Mouse (Mus musculus): Measurements from ENCODE around the gene Ogg1. TPM values are rescaled to one million over a fixed set of nuclear protein-coding genes. Genes with fewer than 3 reads are reported as not detected.

The Ogg1 gene
- polyA plus RNA-seq, 1 experiment from 2014 or later = 17.3 TPM

DNA sequence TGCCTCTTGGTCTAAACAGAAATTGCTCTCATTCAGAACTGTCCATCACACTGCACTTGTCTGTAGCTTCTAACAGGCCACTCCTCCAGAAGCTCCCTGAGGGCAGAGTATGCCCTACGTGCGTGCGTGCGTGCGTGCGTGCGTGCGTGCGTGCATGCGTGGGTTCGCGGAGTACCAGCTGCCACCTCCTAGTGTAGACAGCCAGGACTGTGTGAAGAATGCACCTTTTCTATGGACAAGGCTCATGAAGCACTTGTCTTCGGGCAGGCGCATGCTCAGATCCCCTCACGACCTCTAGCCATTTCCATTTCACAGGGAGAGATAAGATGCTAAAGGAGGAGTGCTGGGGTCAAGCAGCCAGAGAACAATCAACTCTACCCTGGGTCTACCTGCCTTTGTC is 37.4 kb upstream of the Ogg1 start:
- peaks cover 3% of the 10 kb centered on the region; the same call in 1 of the 2 replicates for H3K27me3 ChIP-seq (ENCODE audit: control insufficient read depth, insufficient read depth, low read length)
- H3K36me3 ChIP-seq (ENCODE audit: control insufficient read depth, insufficient read depth, low read length) = no peaks in the 10 kb centered on the region
- no peak overlapping the region for H3K4me2 ChIP-seq (replicated peaks; ENCODE audit: low read depth, low read length)
- no peak overlapping the region for H3K9ac ChIP-seq (ENCODE audit: low read depth, low read length)
- no peaks in the 10 kb centered on the region for H3K4me1 ChIP-seq (ENCODE audit: control insufficient read depth, insufficient read depth, low read length)
- ATAC-seq (ENCODE audit: low FRiP score, low TSS enrichment) = no peak
- 84% methylated on average over 15 of the region's 15 CpGs for WGBS
- H3K9me3 ChIP-seq (ENCODE audit: control insufficient read depth, low read length) = no peaks in the 10 kb centered on the region
- H3K4me3 ChIP-seq (ENCODE audit: low read length) = no peak overlapping the region
- no peak overlapping the region for H3K27ac ChIP-seq (ENCODE audit: low read depth, low read length)

DNA sequence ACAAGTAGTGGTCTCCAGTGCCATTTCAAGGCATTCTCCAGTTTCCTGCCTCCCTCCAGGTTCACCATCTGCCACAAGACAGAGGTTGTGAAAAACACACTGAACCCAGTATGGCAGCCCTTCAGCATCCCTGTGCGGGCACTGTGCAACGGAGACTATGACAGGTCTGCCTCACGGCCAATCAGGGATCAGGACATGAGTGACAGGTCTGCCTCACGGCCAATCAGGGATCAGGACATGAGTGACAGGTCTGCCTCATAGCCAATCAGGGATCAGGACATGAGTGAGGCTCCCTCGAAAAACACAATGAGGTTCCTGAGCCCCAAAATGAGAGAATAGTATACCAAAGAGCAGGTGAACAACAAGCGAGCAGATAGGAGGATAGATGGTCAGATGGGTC is 36.4 kb upstream of the Ogg1 start:
- Histone ChIP-seq H3K9me3 (ENCODE audit: control insufficient read depth, low read length) (no peaks in the 10 kb centered on the region), H3K27me3 (ENCODE audit: control insufficient read depth, insufficient read depth, low read length) (no peaks in the 10 kb centered on the region), H3K36me3 (ENCODE audit: control insufficient read depth, insufficient read depth, low read length) (no peaks in the 10 kb centered on the region), H3K27ac (ENCODE audit: low read depth, low read length) (no peak overlapping the region), H3K4me3 (ENCODE audit: low read length) (no peak overlapping the region), H3K9ac (ENCODE audit: low read depth, low read length) (no peak overlapping the region), H3K4me2 (replicated peaks; ENCODE audit: low read depth, low read length) (no peak overlapping the region), H3K4me1 (ENCODE audit: control insufficient read depth, insufficient read depth, low read length) (no peaks in the 10 kb centered on the region)
- 74% methylated on average over 6 of the region's 6 CpGs for WGBS
- ATAC-seq (ENCODE audit: low FRiP score, low TSS enrichment) = no peak

DNA sequence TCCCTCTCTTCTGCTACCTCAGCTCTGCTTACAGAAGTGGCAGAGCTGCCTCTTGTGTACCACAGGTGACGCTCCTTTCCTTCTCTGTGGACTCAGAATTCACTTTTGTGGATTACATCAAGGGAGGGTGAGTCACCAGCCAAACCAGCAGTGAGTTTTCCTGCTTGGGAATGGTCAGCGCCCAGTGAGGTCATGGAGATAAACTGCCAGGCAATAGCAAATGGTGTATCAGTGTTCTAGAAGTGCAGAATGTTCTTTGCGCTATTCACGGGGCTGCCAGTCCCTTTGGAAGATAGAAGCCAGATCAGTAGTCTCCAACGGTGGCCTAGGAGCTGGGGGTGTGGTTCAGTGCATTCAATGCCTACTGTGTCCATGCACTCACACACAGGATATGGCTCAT is 33.8 kb upstream of the Ogg1 start:
- H3K9me3 ChIP-seq (ENCODE audit: control insufficient read depth, low read length) = no peaks in the 10 kb centered on the region
- H3K4me1 ChIP-seq (ENCODE audit: control insufficient read depth, insufficient read depth, low read length) = no peaks in the 10 kb centered on the region
- H3K36me3 ChIP-seq (ENCODE audit: control insufficient read depth, insufficient read depth, low read length) = no peaks in the 10 kb centered on the region
- 70% methylated on average over 5 of the region's 5 CpGs for WGBS
- no peaks in the 10 kb centered on the region for H3K27me3 ChIP-seq (ENCODE audit: control insufficient read depth, insufficient read depth, low read length)
- ATAC-seq (ENCODE audit: low FRiP score, low TSS enrichment) = no peak
- H3K27ac ChIP-seq (ENCODE audit: low read depth, low read length) = no peak overlapping the region
- no peak overlapping the region for H3K4me2 ChIP-seq (replicated peaks; ENCODE audit: low read depth, low read length)
- H3K9ac ChIP-seq (ENCODE audit: low read depth, low read length) = no peak overlapping the region
- H3K4me3 ChIP-seq (ENCODE audit: low read length) = no peak overlapping the region

DNA sequence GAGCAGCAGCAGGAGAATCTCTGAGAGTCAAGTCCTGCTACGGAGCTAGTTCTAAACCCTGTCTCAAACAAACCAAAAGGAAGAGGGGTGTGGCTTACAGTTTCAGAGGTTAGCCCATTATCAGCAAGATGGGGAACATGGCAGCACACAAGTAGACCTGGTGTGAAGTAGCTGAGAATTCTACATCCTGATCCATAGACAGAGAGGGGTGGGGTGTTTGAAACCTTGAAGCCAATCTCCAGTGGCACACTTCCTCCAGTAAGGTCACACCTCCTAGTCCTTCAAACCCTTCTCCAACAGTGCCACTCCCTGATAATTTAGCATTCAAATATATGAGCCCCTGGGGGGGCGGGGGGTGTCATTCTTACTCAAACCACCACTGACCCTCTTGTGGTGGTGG is 30.7 kb upstream of the Ogg1 start:
- H3K9ac ChIP-seq (ENCODE audit: low read depth, low read length) = no peak overlapping the region
- H3K9me3 ChIP-seq (ENCODE audit: control insufficient read depth, low read length) = no peaks in the 10 kb centered on the region
- no peak overlapping the region for H3K4me3 ChIP-seq (ENCODE audit: low read length)
- no peak for ATAC-seq (ENCODE audit: low FRiP score, low TSS enrichment)
- no peak overlapping the region for H3K27ac ChIP-seq (ENCODE audit: low read depth, low read length)
- WGBS = 88% methylated on average over 2 of the region's 2 CpGs
- no peaks in the 10 kb centered on the region for H3K36me3 ChIP-seq (ENCODE audit: control insufficient read depth, insufficient read depth, low read length)
- no peaks in the 10 kb centered on the region for H3K27me3 ChIP-seq (ENCODE audit: control insufficient read depth, insufficient read depth, low read length)
- no peaks in the 10 kb centered on the region for H3K4me1 ChIP-seq (ENCODE audit: control insufficient read depth, insufficient read depth, low read length)
- no peak overlapping the region for H3K4me2 ChIP-seq (replicated peaks; ENCODE audit: low read depth, low read length)

DNA sequence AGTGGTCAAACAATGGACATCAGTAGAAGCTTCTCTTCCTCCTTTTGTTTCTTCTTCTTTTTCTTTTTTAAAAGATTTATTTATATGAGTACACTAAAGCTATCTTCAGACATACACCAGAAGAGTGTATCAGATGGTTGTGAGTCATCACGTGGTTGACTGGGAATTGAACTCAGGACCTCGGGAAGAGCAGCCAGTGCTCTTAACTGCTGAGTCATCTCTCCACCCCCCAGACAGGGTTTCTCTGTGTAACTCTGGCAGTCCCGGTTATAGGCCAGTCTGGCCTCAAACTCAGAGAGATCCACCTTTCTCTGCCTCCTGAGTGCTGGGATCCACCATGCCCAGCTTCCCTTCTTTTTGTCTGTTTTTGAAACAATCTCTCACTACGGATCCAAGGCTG is 30.1 kb upstream of the Ogg1 start:
- no peak for ATAC-seq (ENCODE audit: low FRiP score, low TSS enrichment)
- 64% methylated on average over 4 of the region's 4 CpGs for WGBS
- no peaks in the 10 kb centered on the region for H3K27me3 ChIP-seq (ENCODE audit: control insufficient read depth, insufficient read depth, low read length)

DNA sequence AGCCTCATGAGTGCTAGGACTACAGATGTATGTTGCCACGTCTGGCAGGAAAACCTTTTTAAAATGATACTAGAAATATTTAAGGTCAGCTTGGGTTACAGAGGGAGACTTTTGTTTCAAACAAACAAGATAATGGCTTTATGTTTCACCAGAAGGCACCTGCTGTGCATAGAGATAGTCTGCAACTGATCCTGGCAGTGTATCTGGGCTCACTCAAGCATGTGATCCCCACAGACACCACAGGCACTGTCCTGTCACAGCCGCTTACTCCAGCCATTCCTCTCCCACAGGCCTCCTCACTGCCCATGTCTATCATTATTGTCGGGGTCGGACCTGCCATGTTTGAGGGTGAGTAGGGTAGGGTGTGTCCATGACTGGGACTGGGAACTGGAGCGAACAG is 25.4 kb upstream of the Ogg1 start:
- Histone ChIP-seq H3K4me2 (replicated peaks; ENCODE audit: low read depth, low read length) (no peak overlapping the region), H3K27ac (ENCODE audit: low read depth, low read length) (no peak overlapping the region), H3K27me3 (ENCODE audit: control insufficient read depth, insufficient read depth, low read length) (no peaks in the 10 kb centered on the region), H3K9ac (ENCODE audit: low read depth, low read length) (no peak overlapping the region), H3K4me1 (ENCODE audit: control insufficient read depth, insufficient read depth, low read length) (0 out of 2 replicates have a peak, but pooled peaks cover 5% of the 10 kb centered on the region), H3K4me3 (ENCODE audit: low read length) (no peak overlapping the region), H3K9me3 (ENCODE audit: control insufficient read depth, low read length) (no peaks in the 10 kb centered on the region), H3K36me3 (ENCODE audit: control insufficient read depth, insufficient read depth, low read length) (no peaks in the 10 kb centered on the region)
- WGBS = 78% methylated on average over 5 of the region's 5 CpGs
- no peak for ATAC-seq (ENCODE audit: low FRiP score, low TSS enrichment)

More for the DNA sequence above, 30.1 kb upstream of the Ogg1 start:
- Histone ChIP-seq H3K9ac (ENCODE audit: low read depth, low read length) (no peak overlapping the region), H3K4me1 (ENCODE audit: control insufficient read depth, insufficient read depth, low read length) (no peaks in the 10 kb centered on the region), H3K4me3 (ENCODE audit: low read length) (no peak overlapping the region), H3K9me3 (ENCODE audit: control insufficient read depth, low read length) (no peaks in the 10 kb centered on the region), H3K4me2 (replicated peaks; ENCODE audit: low read depth, low read length) (no peak overlapping the region), H3K27ac (ENCODE audit: low read depth, low read length) (no peak overlapping the region), H3K36me3 (ENCODE audit: control insufficient read depth, insufficient read depth, low read length) (no peaks in the 10 kb centered on the region)

DNA sequence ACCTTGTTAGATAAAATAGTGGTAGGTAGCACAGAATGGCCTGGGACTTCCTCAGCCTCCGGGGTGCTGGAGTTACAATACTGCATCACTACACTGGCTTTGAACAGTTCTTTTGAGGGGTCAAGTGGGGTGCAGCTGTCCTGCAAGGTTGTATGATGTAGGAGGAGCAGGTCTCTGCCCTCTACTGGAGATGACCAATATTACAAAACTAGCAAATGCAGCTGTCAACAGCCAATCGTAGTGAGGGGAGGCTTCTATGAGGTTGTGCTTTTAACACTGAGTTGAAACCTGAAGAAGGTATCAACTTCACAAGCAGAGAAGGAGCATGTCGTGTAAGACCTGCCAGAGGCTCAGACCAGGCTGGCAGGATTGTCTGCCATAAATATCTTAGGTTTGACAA is 24.5 kb upstream of the Ogg1 start:
- Histone ChIP-seq H3K9me3 (ENCODE audit: control insufficient read depth, low read length) (no peaks in the 10 kb centered on the region), H3K9ac (ENCODE audit: low read depth, low read length) (no peak overlapping the region), H3K4me1 (ENCODE audit: control insufficient read depth, insufficient read depth, low read length) (0 out of 2 replicates have a peak, but pooled peaks cover 5% of the 10 kb centered on the region), H3K36me3 (ENCODE audit: control insufficient read depth, insufficient read depth, low read length) (no peaks in the 10 kb centered on the region), H3K27me3 (ENCODE audit: control insufficient read depth, insufficient read depth, low read length) (no peaks in the 10 kb centered on the region), H3K4me2 (replicated peaks; ENCODE audit: low read depth, low read length) (no peak overlapping the region), H3K4me3 (ENCODE audit: low read length) (no peak overlapping the region), H3K27ac (ENCODE audit: low read depth, low read length) (no peak overlapping the region)
- ATAC-seq (ENCODE audit: low FRiP score, low TSS enrichment) = no peak
- WGBS = 22% methylated on average over 3 of the region's 3 CpGs

DNA sequence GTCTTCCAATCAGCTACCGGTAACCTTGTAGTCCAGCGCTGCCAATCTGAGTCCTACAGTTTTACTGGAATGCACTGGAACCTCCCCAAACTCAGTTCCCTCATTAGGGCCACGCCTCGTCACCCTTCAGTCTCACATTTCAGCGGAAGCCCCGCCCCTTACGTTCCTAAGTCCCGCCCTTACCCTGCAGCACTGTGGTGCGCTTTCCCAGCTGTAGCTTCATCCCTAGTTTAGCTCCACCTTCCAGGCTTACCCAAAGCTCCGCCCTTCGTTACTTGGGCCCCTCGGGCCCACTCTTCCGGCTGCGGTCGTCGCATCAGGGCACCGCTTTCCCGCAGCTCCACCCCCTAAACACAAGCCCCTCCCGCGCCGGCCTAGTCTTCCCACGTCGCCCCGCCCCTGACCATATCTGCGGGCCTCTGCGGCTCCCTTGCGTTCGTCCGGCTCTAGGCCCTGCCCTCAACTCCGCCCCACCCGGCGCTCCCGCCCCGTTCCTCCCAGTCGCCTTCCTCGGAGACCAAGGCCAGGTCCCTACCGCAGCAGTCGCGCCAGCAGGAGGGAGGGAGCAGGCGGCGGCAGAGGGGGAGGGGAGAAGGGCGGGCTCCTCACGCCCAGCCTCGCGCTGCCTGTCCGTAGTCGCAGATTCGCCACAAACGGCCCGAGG is 20.3 kb upstream of the Ogg1 start:
- Histone ChIP-seq H3K4me3 (ENCODE audit: low read length) (peak overlapping the region; percentile 75), H3K4me1 (ENCODE audit: control insufficient read depth, insufficient read depth, low read length) (peaks cover 12% of the 10 kb centered on the region; the same call in 1 of the 2 replicates), H3K9me3 (ENCODE audit: control insufficient read depth, low read length) (no peaks in the 10 kb centered on the region), H3K27me3 (ENCODE audit: control insufficient read depth, insufficient read depth, low read length) (no peaks in the 10 kb centered on the region), H3K36me3 (ENCODE audit: control insufficient read depth, insufficient read depth, low read length) (peaks cover 16% of the 10 kb centered on the region), H3K4me2 (replicated peaks; ENCODE audit: low read depth, low read length) (peak overlapping the region; percentile 95), H3K9ac (ENCODE audit: low read depth, low read length) (peak overlapping the region; percentile 96), H3K27ac (ENCODE audit: low read depth, low read length) (peak overlapping the region; percentile 98)
- ATAC-seq (ENCODE audit: low FRiP score, low TSS enrichment) = peak; percentile 98
- WGBS = 0% methylated on average over 49 of the region's 50 CpGs

DNA sequence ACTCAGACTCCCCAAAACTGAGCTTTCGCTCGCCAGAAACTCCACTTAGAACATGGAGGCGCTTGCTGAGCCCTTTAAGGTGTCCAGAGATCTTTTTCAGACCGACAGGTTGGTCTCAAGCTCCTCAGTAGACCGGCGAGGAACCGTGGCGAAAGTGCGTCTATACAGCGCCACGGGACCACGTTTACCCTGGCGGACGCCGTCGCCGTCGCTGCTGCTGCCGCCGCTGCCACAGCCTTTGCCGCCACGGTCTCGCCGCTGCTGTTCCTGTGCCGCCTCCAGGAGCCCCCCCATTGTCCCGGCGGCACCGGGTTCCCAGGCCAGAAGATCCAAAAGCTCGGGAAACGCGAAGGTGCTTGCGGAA is 19.8 kb upstream of the Ogg1 start, which contains the start of gene Brpf1:
Gene Brpf1, plus strand, starts transcription at position 152 of the 364 bp plus-strand sequence.
- WGBS = under 1% methylated on average over 32 of the region's 32 CpGs
- H3K9ac ChIP-seq (ENCODE audit: low read depth, low read length) = peak within 1 kb of the TSS; percentile 96
- H3K27me3 ChIP-seq (ENCODE audit: control insufficient read depth, insufficient read depth, low read length) = no peaks in the 10 kb centered on the region
- peak within 1 kb of the TSS; percentile 75 for H3K4me3 ChIP-seq (ENCODE audit: low read length)
- peak; percentile 49 for ATAC-seq (ENCODE audit: low FRiP score, low TSS enrichment)
- peak within 1 kb of the TSS; percentile 95 for H3K4me2 ChIP-seq (replicated peaks; ENCODE audit: low read depth, low read length)
- H3K36me3 ChIP-seq (ENCODE audit: control insufficient read depth, insufficient read depth, low read length) = peaks cover 16% of the 10 kb centered on the region
- H3K4me1 ChIP-seq (ENCODE audit: control insufficient read depth, insufficient read depth, low read length) = peaks cover 12% of the 10 kb centered on the region; the same call in 1 of the 2 replicates
- no peaks in the 10 kb centered on the region for H3K9me3 ChIP-seq (ENCODE audit: control insufficient read depth, low read length)
- H3K27ac ChIP-seq (ENCODE audit: low read depth, low read length) = peak within 1 kb of the TSS; percentile 98

Measured in kidney, embryonic 14.5 days (tissue).